Mouse (Mus musculus): ENCODE data around the gene Atp9a. TPM values are rescaled to one million over a fixed set of nuclear protein-coding genes. Genes with fewer than 3 reads are reported as not detected.

The Atp9a gene
- total RNA-seq, 1 experiment from 2014 or later = 0.70 TPM

DNA sequence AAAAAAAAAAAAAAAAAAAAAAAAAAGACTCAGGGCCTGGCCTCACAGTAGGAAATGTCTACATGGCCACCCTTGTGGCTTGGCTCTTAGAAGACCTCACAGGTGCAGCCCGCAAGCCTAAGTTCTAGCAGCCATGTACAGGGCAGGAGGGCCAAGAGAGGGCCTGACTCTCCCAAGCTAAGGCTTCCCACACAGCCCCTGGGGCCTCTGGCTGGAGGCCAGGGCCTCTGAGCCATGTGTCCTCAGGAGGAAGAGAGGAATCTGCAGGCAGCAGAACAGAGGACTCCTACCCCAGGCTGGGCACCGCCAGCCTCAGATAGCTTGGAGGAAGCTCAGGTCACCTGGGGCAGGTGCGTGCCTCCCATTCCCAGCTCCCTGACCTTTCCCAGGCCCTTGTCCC is 127.0 kb downstream of the Atp9a start:
- ATAC-seq (ENCODE audit: extremely low read depth, insufficient number of reproducible peaks, low FRiP score, poor library complexity, severe bottlenecking) = no peak

- ATAC-seq (ENCODE audit: extremely low read depth, insufficient number of reproducible peaks, low FRiP score, poor library complexity, severe bottlenecking) = no peak
Measured at GRCm38 (mm10) chr2:168614170-168614872, 127.9 kb downstream of the Atp9a start.

- ATAC-seq (ENCODE audit: extremely low read depth, insufficient number of reproducible peaks, low FRiP score, poor library complexity, severe bottlenecking) = no peak
Measured at GRCm38 (mm10) chr2:168613092-168613880, 128.9 kb downstream of the Atp9a start.

DNA sequence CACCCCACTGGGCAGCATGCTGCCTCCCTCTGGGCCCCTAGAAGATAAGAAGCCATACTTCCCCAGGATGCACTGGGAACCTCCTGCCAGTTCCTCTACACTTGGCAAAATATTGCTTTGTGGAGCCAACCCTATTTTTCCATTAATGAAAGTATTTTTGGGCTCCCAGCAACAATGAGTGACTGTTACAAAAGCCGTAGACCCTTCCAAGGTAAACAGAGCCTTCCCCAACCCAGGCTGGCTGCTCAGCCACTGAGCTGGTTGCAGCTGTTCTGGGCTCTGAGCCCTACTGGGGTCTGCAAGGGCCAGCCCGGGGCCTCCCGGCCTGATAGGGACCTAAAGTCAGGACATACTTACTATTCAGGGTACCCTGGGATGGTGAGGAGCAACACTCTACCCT is 131.3 kb downstream of the Atp9a start:
- no peak for ATAC-seq (ENCODE audit: extremely low read depth, insufficient number of reproducible peaks, low FRiP score, poor library complexity, severe bottlenecking)

- ATAC-seq (ENCODE audit: extremely low read depth, insufficient number of reproducible peaks, low FRiP score, poor library complexity, severe bottlenecking) = no peak
Measured at GRCm38 (mm10) chr2:168609653-168610248, 132.5 kb downstream of the Atp9a start.

DNA sequence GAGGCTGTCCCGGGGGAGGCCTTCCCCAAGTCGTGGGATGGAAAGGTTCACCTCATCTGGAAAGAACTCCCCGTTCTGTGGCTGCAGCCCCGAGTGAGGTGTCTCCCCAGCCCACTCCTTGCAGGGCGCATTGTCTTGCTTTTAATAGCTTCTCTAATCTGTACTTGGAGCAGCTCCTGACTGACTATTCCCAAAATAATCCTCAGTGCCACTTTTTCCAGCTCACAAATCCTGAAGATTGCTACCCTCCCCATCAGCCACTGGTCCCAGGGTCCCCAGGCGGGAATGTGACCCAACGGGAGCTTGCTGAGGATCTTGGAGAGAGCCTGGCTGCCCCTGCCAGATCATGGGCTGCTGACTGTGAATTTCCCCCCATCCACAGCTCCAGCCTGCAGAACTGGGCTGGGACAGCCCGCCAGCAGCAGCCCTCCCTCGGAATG is 134.1 kb downstream of the Atp9a start:
- no peak for ATAC-seq (ENCODE audit: extremely low read depth, insufficient number of reproducible peaks, low FRiP score, poor library complexity, severe bottlenecking)

DNA sequence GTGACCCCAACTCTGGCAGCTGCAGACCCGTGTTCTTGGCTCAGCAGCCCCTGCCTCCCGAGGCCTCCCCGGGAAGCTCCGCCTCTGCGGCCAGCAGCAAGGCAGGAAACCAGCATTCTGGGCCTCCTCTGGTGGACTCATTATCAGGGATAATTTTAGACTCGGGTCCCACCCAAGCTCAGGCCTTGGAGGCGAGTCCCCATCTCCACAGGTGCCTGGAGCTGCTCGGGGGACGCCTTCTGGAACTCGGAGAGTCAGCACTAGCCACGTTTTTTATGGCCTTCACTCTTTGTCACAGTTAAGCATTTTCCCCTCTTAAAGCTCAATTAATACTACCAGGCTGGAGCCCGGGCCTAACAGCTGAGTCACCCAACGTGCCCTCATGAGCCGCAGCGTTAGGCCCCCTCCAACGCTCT is 137.5 kb downstream of the Atp9a start:
- no peak for ATAC-seq (ENCODE audit: extremely low read depth, insufficient number of reproducible peaks, low FRiP score, poor library complexity, severe bottlenecking)

DNA sequence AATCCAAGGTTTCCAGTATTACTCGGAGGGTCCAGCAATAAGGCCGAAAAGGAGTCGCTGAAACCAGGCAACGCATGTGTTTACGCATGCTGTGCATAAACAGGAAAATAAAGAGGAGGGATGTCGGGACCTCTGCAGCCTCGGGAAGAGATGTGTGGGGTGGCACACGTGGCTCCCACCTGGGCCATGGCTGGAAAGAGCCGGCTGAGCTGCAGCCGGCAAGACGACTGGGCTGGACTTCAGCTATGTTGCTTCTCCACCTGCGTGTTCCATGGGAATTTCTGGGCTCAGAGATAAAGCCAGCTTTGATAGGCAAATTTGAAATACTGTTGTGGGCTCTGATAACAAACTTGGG is 139.8 kb downstream of the Atp9a start:
- no peak for ATAC-seq (ENCODE audit: extremely low read depth, insufficient number of reproducible peaks, low FRiP score, poor library complexity, severe bottlenecking)

DNA sequence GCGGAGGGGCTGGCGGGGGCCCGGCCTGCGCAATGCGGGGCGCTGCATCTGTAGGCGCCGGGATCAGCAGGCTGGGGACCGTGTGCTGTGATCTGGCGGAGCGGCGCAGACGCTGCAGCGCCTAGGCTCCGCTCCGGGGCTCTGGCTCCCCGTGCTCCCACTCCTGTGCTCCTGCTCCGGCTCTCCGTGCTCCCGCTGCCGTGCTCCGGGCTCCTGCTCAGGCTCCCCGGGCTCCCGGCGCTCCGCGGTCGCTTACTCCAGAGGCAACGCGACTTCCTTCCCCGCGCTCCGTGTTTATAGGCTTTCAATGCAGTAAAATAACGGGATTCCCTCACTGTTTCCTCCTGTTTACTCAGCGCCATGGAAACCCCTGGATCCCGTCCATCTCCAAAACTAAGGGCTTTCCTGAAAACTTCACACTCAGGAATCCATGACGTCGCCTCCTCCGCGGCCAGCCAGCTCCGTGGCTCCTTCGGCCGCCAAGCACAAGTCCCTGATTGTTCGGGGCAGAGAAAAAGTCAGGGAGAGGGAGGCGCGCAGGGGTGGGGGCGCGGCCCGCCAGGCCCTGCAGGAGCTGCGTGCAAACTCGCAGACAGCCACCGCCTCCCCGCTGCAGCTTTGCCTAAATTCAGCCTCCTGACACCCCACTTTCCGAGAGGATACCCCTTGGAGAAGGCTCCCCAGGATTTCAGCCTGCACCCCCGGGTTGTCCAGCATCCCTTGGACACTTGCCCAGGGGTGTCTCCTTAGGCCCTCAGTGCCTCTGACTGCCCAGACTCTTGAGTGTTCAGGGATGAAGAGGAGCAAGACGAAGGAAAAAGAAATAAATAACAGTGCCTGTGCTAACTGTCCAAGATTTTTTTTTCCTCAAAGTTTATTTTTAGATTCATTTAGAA is 140.5 kb downstream of the Atp9a start, which contains the start of gene Nfatc2:
Nfatc2 (minus strand) TSS at position 167 of the 896 bp plus-strand sequence.
- no peak for ATAC-seq (ENCODE audit: extremely low read depth, insufficient number of reproducible peaks, low FRiP score, poor library complexity, severe bottlenecking)

DNA sequence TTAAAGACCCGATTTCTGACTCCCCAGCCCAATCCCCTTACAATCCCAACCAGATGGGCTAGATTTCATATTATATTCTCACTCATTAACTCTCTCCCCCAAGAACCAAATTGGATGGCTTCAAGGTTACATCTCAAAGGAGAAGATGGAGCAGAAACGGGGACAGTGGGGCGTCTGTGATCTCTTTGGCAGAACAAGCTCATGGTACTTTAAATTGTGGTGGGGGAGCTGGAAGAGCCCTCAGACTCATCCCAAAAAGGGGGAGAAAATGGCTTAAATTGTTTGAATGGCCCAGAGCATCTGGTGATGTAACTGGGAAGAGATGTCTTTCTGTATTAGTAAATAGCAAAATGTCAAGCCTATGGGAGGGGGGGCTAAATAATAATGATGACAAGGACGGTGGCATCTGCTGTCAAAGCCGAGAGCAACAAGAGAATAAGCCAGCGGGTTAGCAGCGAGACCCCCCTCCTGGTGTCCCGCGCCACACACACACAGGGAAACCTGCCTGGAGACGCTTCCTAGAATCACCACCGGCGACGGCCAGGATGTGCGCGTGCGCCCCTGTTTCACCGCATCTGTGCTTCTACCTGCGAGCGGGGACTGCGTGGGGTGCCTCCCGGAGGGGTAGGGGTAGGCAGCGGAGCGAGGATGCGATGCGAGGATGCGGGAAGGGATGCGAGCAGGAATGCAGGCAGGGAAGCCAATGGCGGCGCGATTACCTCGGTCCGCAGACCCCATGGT is 141.3 kb downstream of the Atp9a start:
- ATAC-seq (ENCODE audit: extremely low read depth, insufficient number of reproducible peaks, low FRiP score, poor library complexity, severe bottlenecking) = no peak

DNA sequence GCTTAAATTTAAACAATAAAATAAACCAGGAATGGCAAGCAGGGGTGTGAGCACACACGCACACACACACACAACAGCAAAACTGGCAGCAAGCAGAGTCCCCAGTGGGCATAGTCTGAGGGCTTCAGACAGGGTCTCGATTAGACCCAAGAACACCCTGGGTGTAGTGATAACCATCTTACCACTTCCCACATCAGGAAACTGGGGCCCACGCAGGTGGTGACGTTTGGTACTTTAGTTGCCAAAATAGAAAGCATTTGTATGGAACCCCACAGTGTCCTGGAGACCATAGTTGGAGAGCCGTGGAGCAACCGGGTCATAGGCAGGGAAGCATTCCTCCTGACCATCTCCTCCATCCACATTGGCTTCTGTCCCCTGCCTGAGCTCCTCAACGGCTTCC is 146.5 kb downstream of the Atp9a start:
- no peak for ATAC-seq (ENCODE audit: extremely low read depth, insufficient number of reproducible peaks, low FRiP score, poor library complexity, severe bottlenecking)

GRCm38 (mm10) chr2:168593676-168594075 is 148.5 kb downstream of the Atp9a start:
- no peak for ATAC-seq (ENCODE audit: extremely low read depth, insufficient number of reproducible peaks, low FRiP score, poor library complexity, severe bottlenecking)

DNA sequence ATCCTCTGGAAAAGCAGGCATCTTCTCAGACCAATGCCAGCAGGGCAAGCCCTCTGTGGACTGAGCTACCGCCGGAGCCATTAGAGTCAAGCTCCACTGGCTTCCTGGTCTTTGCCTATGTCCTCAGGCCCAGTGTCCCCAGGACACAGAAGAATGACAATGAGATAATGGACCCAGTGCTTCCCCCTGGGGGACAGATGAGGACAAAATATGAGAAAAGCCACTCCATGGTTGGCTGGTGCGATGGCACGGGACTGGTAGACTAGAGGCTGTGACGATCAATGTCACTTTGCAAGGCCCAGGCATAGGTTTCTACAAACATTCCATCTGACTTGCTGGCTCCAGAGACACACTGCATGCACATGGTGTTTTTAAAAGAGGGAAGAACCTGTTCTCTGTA is 149.2 kb downstream of the Atp9a start:
- no peak for ATAC-seq (ENCODE audit: extremely low read depth, insufficient number of reproducible peaks, low FRiP score, poor library complexity, severe bottlenecking)

DNA sequence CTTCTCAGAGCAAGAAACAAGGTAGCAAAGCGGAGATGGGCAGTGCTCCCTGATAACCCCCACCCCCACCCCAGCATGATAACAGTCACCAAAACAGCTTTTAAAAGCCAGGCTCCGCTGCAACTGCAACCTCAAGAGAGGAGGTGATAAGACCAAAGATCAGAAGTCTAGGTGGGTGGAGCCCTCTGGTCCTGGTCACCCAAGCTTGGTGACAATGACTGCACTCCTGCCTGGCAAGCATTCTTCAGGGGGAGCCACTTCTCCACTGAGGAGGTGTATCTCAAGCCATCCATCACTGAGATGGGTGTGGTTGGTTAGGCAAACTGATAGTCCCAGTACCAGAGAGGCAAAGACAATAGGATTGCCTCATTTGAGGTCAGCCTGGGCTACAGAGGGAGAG is 151.1 kb downstream of the Atp9a start:
- ATAC-seq (ENCODE audit: extremely low read depth, insufficient number of reproducible peaks, low FRiP score, poor library complexity, severe bottlenecking) = no peak

GRCm38 (mm10) chr2:168590556-168590955 is 151.7 kb downstream of the Atp9a start:
- ATAC-seq (ENCODE audit: extremely low read depth, insufficient number of reproducible peaks, low FRiP score, poor library complexity, severe bottlenecking) = peak; percentile 70

- peak; percentile 58 for ATAC-seq (ENCODE audit: extremely low read depth, insufficient number of reproducible peaks, low FRiP score, poor library complexity, severe bottlenecking)
Measured at GRCm38 (mm10) chr2:168590168-168590551, 152.0 kb downstream of the Atp9a start.

- ATAC-seq (ENCODE audit: extremely low read depth, insufficient number of reproducible peaks, low FRiP score, poor library complexity, severe bottlenecking) = no peak
Measured at GRCm38 (mm10) chr2:168589368-168590167, 152.6 kb downstream of the Atp9a start.

All from neutrophil, adult 5-6 weeks (primary cell).